Mouse (Mus musculus) right cerebral cortex, adult 18-20 months (tissue): ENCODE results near the gene Arf6.

Experiments
- DNase-seq: peaks from one replicate; pipeline ENCODE4 v3.0.0; 2022; ENCODE audit warnings: mixed read lengths

The Arf6 gene

GRCm38 (mm10) chr12:69414826-69415572, 43.0 kb downstream of the Arf6 start:
- DNase-seq = no peak

- DNase-seq = no peak
Observed at GRCm38 (mm10) chr12:69416793-69417192, 44.8 kb downstream of the Arf6 start.

GRCm38 (mm10) chr12:69417701-69418291, 45.8 kb downstream of the Arf6 start:
- DNase-seq = no peak

- DNase-seq = no peak
Observed at GRCm38 (mm10) chr12:69418606-69419005, 46.7 kb downstream of the Arf6 start.

GRCm38 (mm10) chr12:69419017-69419605, 47.2 kb downstream of the Arf6 start:
- DNase-seq = peak; percentile 20

- no peak for DNase-seq
Observed at GRCm38 (mm10) chr12:69419606-69420005, 47.7 kb downstream of the Arf6 start.

GRCm38 (mm10) chr12:69420716-69421115, 48.8 kb downstream of the Arf6 start:
- no peak for DNase-seq

- DNase-seq = no peak
Observed at GRCm38 (mm10) chr12:69422827-69423537, 51.0 kb downstream of the Arf6 start.
